Mouse (Mus musculus) induced T-regulatory cell, adult 2 months (primary cell): ENCODE measurements at regions not wholly inside any gene's neighbourhood (a gene's known extent, or its start where the extent isn't known, plus 50 kb on each side); places are given as distances from the start of the nearest gene placed in this dataset.

ENCODE experiments used
- DNase-seq: peaks from one replicate; pipeline ENCODE4 v3.0.0-alpha.2; 2012; ENCODE audit warnings: low read depth

- no peak for DNase-seq
Observed at GRCm38 (mm10) chrX:12219474-12219873, 59.3 kb upstream of the Bcor start.

GRCm38 (mm10) chrX:12224314-12224713, 64.2 kb upstream of the Bcor start:
- no peak for DNase-seq

- DNase-seq, result no peak
Observed at GRCm38 (mm10) chrX:12225116-12225891, 65.1 kb upstream of the Bcor start.

- no peak for DNase-seq
Observed at GRCm38 (mm10) chrX:12225892-12226206, 65.7 kb upstream of the Bcor start.

GRCm38 (mm10) chrX:12240505-12241011, 80.4 kb upstream of the Bcor start:
- no peak for DNase-seq

GRCm38 (mm10) chrX:12241751-12242150, 81.6 kb upstream of the Bcor start:
- DNase-seq, result no peak

- DNase-seq, result no peak
Observed at GRCm38 (mm10) chrX:12249071-12249470, 88.9 kb upstream of the Bcor start.

- no peak for DNase-seq
Observed at GRCm38 (mm10) chrX:12249911-12250310, 89.8 kb upstream of the Bcor start.

GRCm38 (mm10) chrX:12251853-12252679, 91.9 kb upstream of the Bcor start:
- DNase-seq, result peak; percentile 68

- no peak for DNase-seq
Observed at GRCm38 (mm10) chrX:12252680-12253021, 92.5 kb upstream of the Bcor start.

- no peak for DNase-seq
Observed at GRCm38 (mm10) chrX:12256758-12257157, 96.6 kb upstream of the Bcor start.

- DNase-seq, result no peak
Observed at GRCm38 (mm10) chrX:12263834-12264233, 103.7 kb upstream of the Bcor start.

- no peak for DNase-seq
Observed at GRCm38 (mm10) chrX:12284741-12285140, 124.6 kb upstream of the Bcor start.

GRCm38 (mm10) chrX:12285141-12285540, 125.0 kb upstream of the Bcor start:
- DNase-seq, result no peak

GRCm38 (mm10) chrX:12285976-12286909, 126.1 kb upstream of the Bcor start:
- no peak for DNase-seq

- DNase-seq, result no peak
Observed at GRCm38 (mm10) chrX:12286910-12287522, 126.9 kb upstream of the Bcor start.

- no peak for DNase-seq
Observed at GRCm38 (mm10) chrX:12287656-12288561, 127.8 kb upstream of the Bcor start.

- no peak for DNase-seq
Observed at GRCm38 (mm10) chrX:12288562-12289117, 128.5 kb upstream of the Bcor start.

- DNase-seq, result no peak
Observed at GRCm38 (mm10) chrX:12293146-12293545, 133.0 kb upstream of the Bcor start.

GRCm38 (mm10) chrX:12294452-12294851, 134.3 kb upstream of the Bcor start:
- DNase-seq, result no peak
